Mouse (Mus musculus) B cell, adult 67 days (primary cell): ENCODE measurements around the gene Foxb2. TPM values are rescaled to one million over a fixed set of nuclear protein-coding genes. Genes with fewer than 3 reads are reported as not detected.

Experiments used
- total RNA-seq, 2 experiments: library from RNA; stranded (reverse); gene quantifications; 4 replicates each; pipeline ENCODE4 v1.2.4; 2023

The Foxb2 gene
- not detected for total RNA-seq

GRCm38 (mm10) chr19:16873221-16873861 lies at the start of gene Foxb2:
Foxb2 (minus strand) TSS chr19:16873805.

Other genes starting within 250 kb of the Foxb2 start
- gene Vps13a, start 92.9 kb downstream of the Foxb2 start, total RNA-seq = 100 to 1,000 TPM; 101 to 111 TPM
- gene Prune2, start 82.3 kb upstream of the Foxb2 start, total RNA-seq = not detected